Mouse (Mus musculus) testis, adult 2 months (tissue): ENCODE results near the gene Bhlhe23.

Experiments
- CTCF ChIP-seq: fragments of 200-500 bp; IDR thresholded peaks from 2 replicates; pipeline ENCODE4 v1.5.1; 2012; ENCODE audit warnings: low read depth, mild to moderate bottlenecking, inconsistent platforms, low read length, moderate library complexity; ENCODE audit not compliant: control insufficient read depth, insufficient read depth, insufficient replicate concordance
- POLR2A ChIP-seq: fragments of 200-500 bp; IDR thresholded peaks from 2 replicates; pipeline ENCODE4 v1.6.1; 2012; ENCODE audit warnings: low read depth, mild to moderate bottlenecking, inconsistent platforms, low read length, moderate library complexity; ENCODE audit not compliant: control insufficient read depth

DNA sequence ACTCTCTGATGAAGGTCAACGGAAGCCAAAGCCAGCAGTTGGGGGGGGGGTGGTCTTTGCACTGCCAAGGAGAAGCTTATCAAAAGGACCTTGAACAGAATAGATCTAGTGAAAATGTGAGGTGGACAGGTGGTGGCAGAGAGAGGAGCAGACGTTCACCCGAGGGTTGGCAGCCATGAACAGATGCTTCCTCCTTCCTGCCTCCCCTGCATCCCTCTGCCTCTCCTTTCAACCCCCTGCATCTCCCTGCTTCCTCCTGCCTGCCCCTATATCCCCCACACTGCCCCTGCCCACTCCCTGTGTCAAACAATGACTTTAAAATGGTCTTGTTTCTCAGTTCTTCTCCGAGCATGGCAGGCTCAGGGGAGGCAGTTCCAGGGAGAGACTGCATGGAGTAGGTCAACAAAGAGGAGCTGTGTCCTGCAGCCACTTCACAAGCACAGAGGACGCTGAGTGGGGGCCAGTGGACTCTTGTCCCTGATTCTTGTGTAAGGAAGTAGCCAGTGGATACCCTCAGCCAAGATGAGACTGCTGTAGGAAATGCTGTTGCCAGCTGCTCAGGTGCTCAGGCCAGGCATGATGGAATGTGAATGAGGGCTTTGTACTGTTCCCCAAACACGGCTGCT, 39.9 kb upstream of the Bhlhe23 start:
- TF ChIP-seq CTCF: no peak
- no peak for TF ChIP-seq POLR2A
